Mouse (Mus musculus) stomach, postnatal 0 days (tissue): ENCODE measurements around the gene Hebp1.

ENCODE experiments used
- CTCF ChIP-seq: IDR thresholded peaks from 2 replicates; pipeline ENCODE4 v1.5.1; 2016; ENCODE audit warnings: antibody characterized with exemption, low read depth, mild to moderate bottlenecking, moderate library complexity
- EP300 ChIP-seq: optimal IDR thresholded peaks from 2 replicates; pipeline ENCODE3; 2016; ENCODE audit warnings: antibody characterized with exemption

DNA sequence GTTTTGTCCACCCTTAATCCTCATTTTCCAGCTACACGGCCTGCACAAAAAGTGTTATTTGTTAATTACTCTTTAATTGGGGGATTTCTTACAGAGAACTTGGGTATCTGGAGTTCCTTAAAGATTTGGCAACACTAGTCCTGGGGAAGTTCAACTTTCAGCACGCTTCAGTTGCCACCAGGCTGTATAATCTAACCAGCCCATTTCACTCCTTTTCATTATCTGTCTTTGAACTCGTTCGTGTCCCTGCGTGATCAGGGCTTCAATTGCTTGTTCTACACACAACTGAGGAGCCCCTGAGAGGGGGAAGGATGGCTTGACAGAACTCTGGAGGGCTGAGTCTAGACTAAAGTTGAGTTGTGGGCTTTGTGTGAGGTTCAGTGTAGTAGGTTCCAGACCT, 31.1 kb downstream of the Hebp1 start:
- TF ChIP-seq CTCF (no peak), EP300 (no peak)
